Mouse (Mus musculus) layer of hippocampus, adult 2 months (tissue): ENCODE measurements around the gene Rnf121. TPM values are rescaled to one million over a fixed set of nuclear protein-coding genes. Genes with fewer than 3 reads are reported as not detected.

Source experiments
- DNase-seq, 2 experiments: peaks; one replicate each; pipeline ENCODE4 v3.0.0; 2022; ENCODE audit warnings: low spot score in 2 of 2
- H3K27ac ChIP-seq: fragments of 200-600 bp; 2 replicates; pipeline ENCODE4 v1.8.1; 2022
- H3K4me3 ChIP-seq: fragments of 200-600 bp; 2 replicates; pipeline ENCODE4 v1.8.1; 2022; ENCODE audit warnings: mild to moderate bottlenecking
- CTCF ChIP-seq: fragments of 200-600 bp; conservative IDR thresholded peaks from 2 replicates; pipeline ENCODE4 v1.8.1; 2022; ENCODE audit warnings: antibody characterized with exemption, mild to moderate bottlenecking, moderate library complexity
- long read RNA-seq, 2 experiments: library from polyadenylated mRNA; stranded (forward); transcript quantifications; one replicate each; pipeline ENCODE4 v2.0.0; 2021; ENCODE audit warnings: borderline mapping rate in 2 of 2
- total RNA-seq, 2 experiments: library from RNA; stranded (reverse); gene quantifications; 2 replicates each; pipeline ENCODE4 v1.2.3; 2021

Rnf121 gene
- total RNA-seq: 10 to 100 TPM; 44.3 to 47.4 TPM
- long read RNA-seq, experiment 1, transcript Rnf121-202 (9 exons, 2,249 nt): major isoform, 15 of 27 reads
- long read RNA-seq, experiment 1, partial matches to known transcripts: 0 of 27 reads
- long read RNA-seq, experiment 1, other reads (novel, unspliced or antisense): 10 of 27 reads
- long read RNA-seq, experiment 2, transcript Rnf121-202 (9 exons, 2,249 nt): major isoform, 20 of 38 reads
- long read RNA-seq, experiment 2, partial matches to known transcripts: 1 of 38 reads
- long read RNA-seq, experiment 2, other reads (novel, unspliced or antisense): 13 of 38 reads

GRCm38 (mm10) chr7:102065046-102065891 lies at the start of gene Rnf121, which contains the start of the genes Xndc1 and Xntrpc:
Gene Rnf121, minus strand, starts transcription at chr7:102065469.
Gene Xndc1, plus strand, starts transcription at chr7:102065511.
Gene Xntrpc, plus strand, starts transcription at chr7:102065713.
- TF ChIP-seq CTCF: no peak
- Histone ChIP-seq H3K4me3 (peak within 1 kb of the TSS; percentile 91), H3K27ac (peak within 1 kb of the TSS; percentile 92)
- peak; percentile 93 to 94 for DNase-seq

GRCm38 (mm10) chr7:102113151-102113729 lies 48.0 kb upstream of the Rnf121 start:
- no peak for DNase-seq
- no peak for TF ChIP-seq CTCF
- no peak overlapping the region for H3K27ac ChIP-seq
- H3K4me3 ChIP-seq: no peak overlapping the region

GRCm38 (mm10) chr7:102109746-102110145 lies 44.5 kb upstream of the Rnf121 start:
- no peak for TF ChIP-seq CTCF

GRCm38 (mm10) chr7:102109171-102109570 lies 43.9 kb upstream of the Rnf121 start, which contains the start of gene Art5:
Gene Art5, minus strand, starts transcription at chr7:102109489.
- no peak for TF ChIP-seq CTCF
- no peak within 1 kb of the TSS for H3K27ac ChIP-seq
- no peak for DNase-seq

More at GRCm38 (mm10) chr7:102109746-102110145, 44.5 kb upstream of the Rnf121 start:
- DNase-seq: no peak
- Histone ChIP-seq H3K27ac (no peak overlapping the region), H3K4me3 (no peak overlapping the region)

GRCm38 (mm10) chr7:102108206-102108605 lies 42.9 kb upstream of the Rnf121 start:
- no peak overlapping the region for H3K4me3 ChIP-seq
- TF ChIP-seq CTCF: no peak
- H3K27ac ChIP-seq: no peak overlapping the region
- no peak for DNase-seq

More at GRCm38 (mm10) chr7:102109171-102109570, 43.9 kb upstream of the Rnf121 start, which contains the start of gene Art5:
- no peak within 1 kb of the TSS for H3K4me3 ChIP-seq

GRCm38 (mm10) chr7:102106700-102107141 lies 41.5 kb upstream of the Rnf121 start:
- H3K4me3 ChIP-seq: peak overlapping the region; percentile 39
- no peak overlapping the region for H3K27ac ChIP-seq
- TF ChIP-seq CTCF: 0 out of 2 replicates have a peak, but pooled peaks have one; percentile 15
- no peak for DNase-seq

GRCm38 (mm10) chr7:102104126-102104525 lies 38.9 kb upstream of the Rnf121 start:
- H3K27ac ChIP-seq: no peak overlapping the region
- no peak for DNase-seq
- no peak overlapping the region for H3K4me3 ChIP-seq
- TF ChIP-seq CTCF: no peak

- Histone ChIP-seq H3K27ac (no peak overlapping the region), H3K4me3 (no peak overlapping the region)
- no peak for DNase-seq
- no peak for TF ChIP-seq CTCF
Observed at GRCm38 (mm10) chr7:102103555-102103954, 38.3 kb upstream of the Rnf121 start.

- Histone ChIP-seq H3K27ac (no peak overlapping the region), H3K4me3 (no peak overlapping the region)
- DNase-seq: no peak
- no peak for TF ChIP-seq CTCF
Observed at GRCm38 (mm10) chr7:102102696-102103095, 37.4 kb upstream of the Rnf121 start.

- Histone ChIP-seq H3K4me3 (no peak overlapping the region), H3K27ac (no peak overlapping the region)
- no peak for DNase-seq
- TF ChIP-seq CTCF: no peak
Observed at GRCm38 (mm10) chr7:102102241-102102640, 37.0 kb upstream of the Rnf121 start.

- Histone ChIP-seq H3K27ac (no peak within 1 kb of the TSS), H3K4me3 (no peak within 1 kb of the TSS)
- no peak for DNase-seq
- no peak for TF ChIP-seq CTCF
Observed at GRCm38 (mm10) chr7:102101487-102101886, 36.2 kb upstream of the Rnf121 start, which contains the start of gene Art1. Gene Art1, plus strand, starts transcription at chr7:102101743.

- Histone ChIP-seq H3K27ac (no peak overlapping the region), H3K4me3 (no peak overlapping the region)
- DNase-seq: no peak
- no peak for TF ChIP-seq CTCF
Observed at GRCm38 (mm10) chr7:102100868-102101267, 35.6 kb upstream of the Rnf121 start.
